Mouse (Mus musculus): ENCODE measurements around the gene 4921501E09Rik. TPM values are rescaled to one million over a fixed set of nuclear protein-coding genes. Genes with fewer than 3 reads are reported as not detected.

The 4921501E09Rik gene
- polyA plus RNA-seq (2014; fragmentation: Illumina TruSeq; extraction: RNeasy Lipid Tissue Mini Kit (QIAGEN cat#74804); ENCODE audit: low read depth, low replicate concordance): 71.2 TPM

GRCm38 (mm10) chr17:33067958-33068357, at the start of gene 4921501E09Rik:
4921501E09Rik (minus strand) TSS chr17:33068058.

GRCm38 (mm10) chr17:33089220-33089949, 21.5 kb upstream of the 4921501E09Rik start, which contains the start of gene Zfp563:
Zfp563 (plus strand) TSS chr17:33089310.

DNA sequence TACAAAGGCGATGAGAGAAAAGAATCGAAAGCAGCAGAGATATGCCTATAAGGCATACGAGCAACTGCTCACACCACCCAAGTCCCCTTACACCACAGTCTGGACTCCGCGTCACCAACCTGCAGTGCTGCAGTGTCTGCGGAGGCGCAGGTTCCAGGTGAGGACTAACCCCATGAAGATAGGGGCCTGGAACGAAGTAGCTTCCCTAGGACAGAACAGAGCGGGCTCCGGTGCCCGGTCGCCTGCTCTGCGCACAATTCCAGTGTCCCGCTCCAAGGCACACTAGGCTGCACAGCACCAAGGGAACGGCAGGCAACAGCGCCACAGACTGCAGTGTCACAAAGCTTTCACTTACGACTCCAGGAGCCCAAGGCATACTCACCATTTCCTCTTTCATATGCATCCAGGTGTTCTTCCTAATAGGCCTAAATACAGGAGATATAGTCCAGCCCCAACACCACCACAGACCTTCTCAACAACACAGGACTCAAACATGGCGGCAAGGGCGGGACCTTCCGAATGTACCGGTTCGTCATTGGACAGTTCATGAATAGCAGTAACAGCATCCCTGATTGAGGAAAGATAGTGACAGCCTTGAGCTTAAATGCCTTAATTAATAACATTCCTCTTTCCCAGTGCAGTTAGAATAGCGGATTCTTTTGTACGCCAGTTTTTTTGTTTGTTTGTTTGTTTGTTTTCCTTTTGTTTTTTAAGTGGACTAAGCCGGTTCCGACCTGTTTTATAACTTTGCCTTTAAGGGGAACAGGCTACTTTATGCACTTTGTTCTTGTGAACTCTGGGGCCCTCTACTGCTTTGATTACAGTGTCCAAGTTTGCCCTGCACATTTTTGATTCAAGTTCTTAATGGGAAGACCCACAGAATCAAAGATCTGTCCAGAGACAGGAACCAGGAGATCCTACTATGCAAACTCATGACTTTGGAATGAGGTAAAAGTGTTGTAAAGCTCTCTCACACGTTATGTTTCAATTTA, 34.7 kb downstream of the 4921501E09Rik start, which contains the start of gene Zfp763:
Gene Zfp763 (minus strand): TSS at position 503 of the 992 bp plus-strand sequence.

Other genes with a start within 250 kb of the 4921501E09Rik start
- 2.0 TPM for gene Zfp799, start 237.8 kb downstream of the 4921501E09Rik start, polyA plus RNA-seq (2014; fragmentation: Illumina TruSeq; extraction: RNeasy Lipid Tissue Mini Kit (QIAGEN cat#74804); ENCODE audit: low read depth, low replicate concordance)
- 2.5 TPM for gene Zfp870, start 176.4 kb downstream of the 4921501E09Rik start, polyA plus RNA-seq (2014; fragmentation: Illumina TruSeq; extraction: RNeasy Lipid Tissue Mini Kit (QIAGEN cat#74804); ENCODE audit: low read depth, low replicate concordance)
- gene Cyp4f14, start 150.7 kb downstream of the 4921501E09Rik start, polyA plus RNA-seq (2014; fragmentation: Illumina TruSeq; extraction: RNeasy Lipid Tissue Mini Kit (QIAGEN cat#74804); ENCODE audit: low read depth, low replicate concordance): 0.59 TPM
- gene Cyp4f13, start 120.7 kb downstream of the 4921501E09Rik start, polyA plus RNA-seq (2014; fragmentation: Illumina TruSeq; extraction: RNeasy Lipid Tissue Mini Kit (QIAGEN cat#74804); ENCODE audit: low read depth, low replicate concordance): 2.5 TPM
- 7.3 TPM for gene Zfp472, start 102.2 kb downstream of the 4921501E09Rik start, polyA plus RNA-seq (2014; fragmentation: Illumina TruSeq; extraction: RNeasy Lipid Tissue Mini Kit (QIAGEN cat#74804); ENCODE audit: low read depth, low replicate concordance)
- 8.7 TPM for gene Zfp952, start 74.9 kb downstream of the 4921501E09Rik start, polyA plus RNA-seq (2014; fragmentation: Illumina TruSeq; extraction: RNeasy Lipid Tissue Mini Kit (QIAGEN cat#74804); ENCODE audit: low read depth, low replicate concordance)
- gene Zfp763, start 34.7 kb downstream of the 4921501E09Rik start, polyA plus RNA-seq (2014; fragmentation: Illumina TruSeq; extraction: RNeasy Lipid Tissue Mini Kit (QIAGEN cat#74804); ENCODE audit: low read depth, low replicate concordance): 5.3 TPM
- gene Zfp563, start 21.3 kb upstream of the 4921501E09Rik start, polyA plus RNA-seq (2014; fragmentation: Illumina TruSeq; extraction: RNeasy Lipid Tissue Mini Kit (QIAGEN cat#74804); ENCODE audit: low read depth, low replicate concordance): 13.9 TPM
- gene Morc2b, start 71.6 kb upstream of the 4921501E09Rik start, polyA plus RNA-seq (2014; fragmentation: Illumina TruSeq; extraction: RNeasy Lipid Tissue Mini Kit (QIAGEN cat#74804); ENCODE audit: low read depth, low replicate concordance): 209 TPM
- gene Olfr55, start 100.4 kb upstream of the 4921501E09Rik start, polyA plus RNA-seq (2014; fragmentation: Illumina TruSeq; extraction: RNeasy Lipid Tissue Mini Kit (QIAGEN cat#74804); ENCODE audit: low read depth, low replicate concordance): not detected
- not detected for gene Olfr239, start 123.2 kb upstream of the 4921501E09Rik start, polyA plus RNA-seq (2014; fragmentation: Illumina TruSeq; extraction: RNeasy Lipid Tissue Mini Kit (QIAGEN cat#74804); ENCODE audit: low read depth, low replicate concordance)
- 0.08 TPM for gene Olfr1564, start 153.6 kb upstream of the 4921501E09Rik start, polyA plus RNA-seq (2014; fragmentation: Illumina TruSeq; extraction: RNeasy Lipid Tissue Mini Kit (QIAGEN cat#74804); ENCODE audit: low read depth, low replicate concordance)
- 26.4 TPM for gene Zfp955a, start 187.1 kb upstream of the 4921501E09Rik start, polyA plus RNA-seq (2014; fragmentation: Illumina TruSeq; extraction: RNeasy Lipid Tissue Mini Kit (QIAGEN cat#74804); ENCODE audit: low read depth, low replicate concordance)
- not detected for gene Olfr63, start 196.6 kb upstream of the 4921501E09Rik start, polyA plus RNA-seq (2014; fragmentation: Illumina TruSeq; extraction: RNeasy Lipid Tissue Mini Kit (QIAGEN cat#74804); ENCODE audit: low read depth, low replicate concordance)
- 24.8 TPM for gene Zfp955b, start 221.5 kb upstream of the 4921501E09Rik start, polyA plus RNA-seq (2014; fragmentation: Illumina TruSeq; extraction: RNeasy Lipid Tissue Mini Kit (QIAGEN cat#74804); ENCODE audit: low read depth, low replicate concordance)

Data from testis, adult 10 weeks (tissue).